ENCODE assay signal across 7 mouse cellular contexts in genomic region chr7:34654441-34655085, GRCm38 (mm10). TPM values are rescaled to one million over a fixed set of nuclear protein-coding genes. Genes with fewer than 3 reads are reported as not detected.
DNase-seq lines count a peak whose midpoint lies in the region; ATAC-seq and TF ChIP-seq lines count a peak whose summit lies in the region.

No protein-coding gene starts in this region.

- TF ChIP-seq POLR2A in bone marrow macrophage, adult 2 months (IDR thresholded peaks at IDR 0.05; ENCODE audit: borderline replicate concordance, low read depth, low read length) = no peak

- peak overlapping the region; percentile 96 for H3K9ac ChIP-seq in forebrain, embryonic 15.5 days (replicated peaks)
- peak overlapping the region; percentile 97 for H3K9ac ChIP-seq in midbrain, embryonic 12.5 days (replicated peaks)
- peak overlapping the region; percentile 86 for H3K9ac ChIP-seq in stomach, embryonic 15.5 days

- ATAC-seq in forebrain, embryonic 15.5 days (replicated peaks) = peak; percentile 36
- peak; percentile 38 for ATAC-seq in midbrain, embryonic 12.5 days (ENCODE audit: low FRiP score, low read depth)
- peak; percentile 42 for ATAC-seq in stomach, embryonic 15.5 days (ENCODE audit: insufficient read depth, low FRiP score, low read depth)

- DNase-seq in NIH3T3 (ENCODE audit: low read depth) = peak; percentile 80
- peak; percentile 76 for DNase-seq in hindbrain, embryonic 10.5 days (ENCODE audit: low spot score)
- DNase-seq in left cerebral cortex, postnatal 25 days (ENCODE audit: low spot score in 2 of 2) = peak; percentile 35 to 64

- under 1% methylated on average over 58 of the region's 81 CpGs for WGBS in forebrain, embryonic 15.5 days
- under 1% methylated on average over 74 of the region's 81 CpGs for WGBS in hindbrain, embryonic 10.5 days
- under 1% methylated on average over 45 of the region's 81 CpGs for WGBS in midbrain, embryonic 12.5 days
- WGBS in stomach, embryonic 15.5 days = under 1% methylated on average over 49 of the region's 81 CpGs

- no peak overlapping the region for H3K27ac ChIP-seq in bone marrow macrophage, adult 2 months (ENCODE audit: insufficient read depth, low read depth, low read length)
- H3K27ac ChIP-seq in forebrain, embryonic 15.5 days (replicated peaks) = peak overlapping the region; percentile 99
- H3K27ac ChIP-seq in hindbrain, embryonic 10.5 days = peak overlapping the region; percentile 100
- peak overlapping the region; percentile 99 for H3K27ac ChIP-seq in midbrain, embryonic 12.5 days (replicated peaks)
- H3K27ac ChIP-seq in stomach, embryonic 15.5 days = peak overlapping the region; percentile 99

- H3K27me3 ChIP-seq in forebrain, embryonic 15.5 days = no peaks in the 10 kb centered on the region
- H3K27me3 ChIP-seq in hindbrain, embryonic 10.5 days (ENCODE audit: insufficient read depth, poor library complexity, severe bottlenecking) = no peaks in the 10 kb centered on the region
- H3K27me3 ChIP-seq in midbrain, embryonic 12.5 days = 0 out of 2 replicates have a peak, but pooled peaks cover 4% of the 10 kb centered on the region
- H3K27me3 ChIP-seq in stomach, embryonic 15.5 days (replicated peaks) = no peaks in the 10 kb centered on the region

- peaks cover 4% of the 10 kb centered on the region; the same call in 1 of the 2 replicates for H3K36me3 ChIP-seq in forebrain, embryonic 15.5 days
- H3K36me3 ChIP-seq in hindbrain, embryonic 10.5 days = peaks cover 21% of the 10 kb centered on the region
- H3K36me3 ChIP-seq in midbrain, embryonic 12.5 days = peaks cover 11% of the 10 kb centered on the region
- H3K36me3 ChIP-seq in stomach, embryonic 15.5 days = peaks cover 7% of the 10 kb centered on the region

- no peaks in the 10 kb centered on the region for H3K4me1 ChIP-seq in bone marrow macrophage, adult 2 months (ENCODE audit: control insufficient read depth, insufficient read depth, low read length)
- H3K4me1 ChIP-seq in forebrain, embryonic 15.5 days = peaks cover 38% of the 10 kb centered on the region
- H3K4me1 ChIP-seq in hindbrain, embryonic 10.5 days (replicated peaks) = peaks cover 40% of the 10 kb centered on the region
- H3K4me1 ChIP-seq in midbrain, embryonic 12.5 days = peaks cover 36% of the 10 kb centered on the region
- H3K4me1 ChIP-seq in stomach, embryonic 15.5 days = peaks cover 7% of the 10 kb centered on the region; the same call in 1 of the 2 replicates

- H3K9me3 ChIP-seq in forebrain, embryonic 15.5 days = no peaks in the 10 kb centered on the region
- no peaks in the 10 kb centered on the region for H3K9me3 ChIP-seq in hindbrain, embryonic 10.5 days
- H3K9me3 ChIP-seq in midbrain, embryonic 12.5 days = no peaks in the 10 kb centered on the region
- no peaks in the 10 kb centered on the region for H3K9me3 ChIP-seq in stomach, embryonic 15.5 days

- TF ChIP-seq CTCF in bone marrow macrophage, adult 2 months (IDR thresholded peaks at IDR 0.05; ENCODE audit: low read depth, low read length) = no peak

- intact Hi-C loops in left cerebral cortex, postnatal 25 days (cut with DNase I) = loop anchor here (5.0 kb wide), 2 partner anchors 62 to 162 kb away; no protein-coding TSS in a partner anchor

- H3K4me3 ChIP-seq in bone marrow macrophage, adult 2 months (ENCODE audit: insufficient read depth, low read length) = peak overlapping the region; percentile 61
- H3K4me3 ChIP-seq in forebrain, embryonic 15.5 days = peak overlapping the region; percentile 92
- H3K4me3 ChIP-seq in hindbrain, embryonic 10.5 days = peak overlapping the region; percentile 93
- peak overlapping the region; percentile 92 for H3K4me3 ChIP-seq in midbrain, embryonic 12.5 days
- peak overlapping the region; percentile 68 for H3K4me3 ChIP-seq in stomach, embryonic 15.5 days (replicated peaks)

- H3K4me2 ChIP-seq in forebrain, embryonic 15.5 days (replicated peaks) = peak overlapping the region; percentile 91
- peak overlapping the region; percentile 88 for H3K4me2 ChIP-seq in midbrain, embryonic 12.5 days (replicated peaks)
- H3K4me2 ChIP-seq in stomach, embryonic 15.5 days = peak overlapping the region; percentile 82

RNA-seq across cellular contexts. Expression of gene Kctd15, which starts 2.0 kb away (rescaled TPM):
- polyA plus RNA-seq in bone marrow macrophage, adult 2 months (2012; ENCODE audit: insufficient read depth, insufficient read length, missing spikeins) = not detected in 2 replicates
- polyA plus RNA-seq in forebrain, embryonic 15.5 days (2015; fragmentation: Nextera tagmentation; extraction: Ambion mirVana) = 27.7 and 29.0 TPM in 2 replicates
- 43.3 and 45.0 TPM in 2 replicates for polyA plus RNA-seq in hindbrain, embryonic 10.5 days (2016; fragmentation: Nextera tagmentation; extraction: Ambion mirVana)
- 10 to 100 TPM; 14.6 TPM for total RNA-seq in left cerebral cortex, postnatal 25 days (2021)
- 35.4 and 35.8 TPM in 2 replicates for polyA plus RNA-seq in midbrain, embryonic 12.5 days (2016; fragmentation: Nextera tagmentation; extraction: Ambion mirVana)
- polyA plus RNA-seq in stomach, embryonic 15.5 days (2015; fragmentation: Nextera tagmentation; extraction: Ambion mirVana) = 19.2 and 20.3 TPM in 2 replicates

Comparison
In these comparisons a context has a peak if more than half of its experiments do, and no peak if none do; other contexts are left out.
1. RNA of gene Kctd15, which starts 2.0 kb away (polyA plus RNA-seq): 43.3 to 45.0 TPM in hindbrain, embryonic 10.5 days, 35.4 to 35.8 TPM in midbrain, embryonic 12.5 days, 27.7 to 29.0 TPM in forebrain, embryonic 15.5 days and 19.2 to 20.3 TPM in stomach, embryonic 15.5 days; not detected in bone marrow macrophage, adult 2 months; every median in the first group is over 10 times any median in the second.
2. Peak in every context shown above with its lines, with median percentiles within 50 percentile points of each other: DNase-seq, H3K4me3 ChIP-seq, ATAC-seq, H3K4me2 ChIP-seq and H3K9ac ChIP-seq.